Mouse (Mus musculus) heart, embryonic 15.5 days (tissue): Measurements from ENCODE around the gene Ina. TPM values are rescaled to one million over a fixed set of nuclear protein-coding genes. Genes with fewer than 3 reads are reported as not detected.

Experiments
- ATAC-seq: fragments of 200-750 bp; cut with Nextera tagmentation; replicated peaks from 2 replicates; pipeline ENCODE4 v1.8.0; 2017; ENCODE audit warnings: low read depth, moderate TSS enrichment; ENCODE audit not compliant: insufficient number of reproducible peaks, insufficient read depth, low FRiP score
- H3K27ac ChIP-seq: fragments of 300-500 bp; sonication (generic); 2 replicates; pipeline ENCODE4 v1.5.1; 2015; ENCODE audit warnings: mild to moderate bottlenecking, inconsistent platforms
- H3K27me3 ChIP-seq: fragments of 300-500 bp; sonication (generic); 2 replicates; pipeline ENCODE4 v1.6.1; 2015; ENCODE audit warnings: inconsistent platforms
- H3K36me3 ChIP-seq: fragments of 300-500 bp; sonication (generic); 2 replicates; pipeline ENCODE4 v1.6.1; 2015; ENCODE audit warnings: mild to moderate bottlenecking, inconsistent platforms
- H3K4me1 ChIP-seq: fragments of 300-500 bp; sonication (generic); replicated peaks from 2 replicates; pipeline ENCODE4 v1.6.1; 2015; ENCODE audit warnings: inconsistent platforms
- H3K4me2 ChIP-seq: fragments of 300-500 bp; sonication (generic); 2 replicates; pipeline ENCODE4 v1.6.1; 2015; ENCODE audit warnings: inconsistent platforms, mild to moderate bottlenecking, moderate library complexity
- H3K4me3 ChIP-seq: fragments of 300-500 bp; sonication (generic); 2 replicates; pipeline ENCODE4 v1.5.1; 2015; ENCODE audit warnings: mild to moderate bottlenecking, inconsistent platforms
- H3K9ac ChIP-seq: fragments of 300-500 bp; sonication (generic); 2 replicates; pipeline ENCODE4 v1.6.1; 2015; ENCODE audit warnings: mild to moderate bottlenecking, inconsistent platforms
- H3K9me3 ChIP-seq: fragments of 300-500 bp; sonication (generic); replicated peaks from 2 replicates; pipeline ENCODE4 v1.6.1; 2016; ENCODE audit warnings: inconsistent platforms
- WGBS: fragments of 180-500 bp; shearing (Covaris S2); methylation state at CpG from one replicate; pipeline ENCODE4 v1.1.7; 2015; ENCODE audit warnings: mixed read lengths; 5-methylcytosine and 5-hydroxymethylcytosine counted together
- polyA plus RNA-seq: library from polyadenylated mRNA; unstranded; fragments of >200 nt; fragmentation: Nextera tagmentation; extraction: Ambion mirVana; gene quantifications from 2 replicates; pipeline ENCODE4 v1.2.1, GENCODE M21; 2015

Ina gene
- polyA plus RNA-seq, 1 experiment from 2014 or later = 0.58 TPM

GRCm38 (mm10) chr19:47016487-47016886 is 2.0 kb downstream of the Ina start:
- ATAC-seq = no peak
- H3K27me3 ChIP-seq = peaks cover 71% of the 10 kb centered on the region

GRCm38 (mm10) chr19:47017831-47018230 is 3.3 kb downstream of the Ina start:
- Histone ChIP-seq H3K27me3 (peaks cover 59% of the 10 kb centered on the region), H3K4me3 (no peak overlapping the region), H3K9ac (no peak overlapping the region), H3K27ac (no peak overlapping the region), H3K4me2 (no peak overlapping the region), H3K4me1 (peaks cover 17% of the 10 kb centered on the region), H3K9me3 (no peaks in the 10 kb centered on the region), H3K36me3 (no peaks in the 10 kb centered on the region)
- ATAC-seq = no peak
- 13% methylated on average over 3 of the region's 3 CpGs for WGBS

More at GRCm38 (mm10) chr19:47016487-47016886, 2.0 kb downstream of the Ina start:
- under 1% methylated on average over 15 of the region's 15 CpGs for WGBS
- Histone ChIP-seq H3K27ac (no peak overlapping the region), H3K4me2 (no peak overlapping the region), H3K9me3 (no peaks in the 10 kb centered on the region), H3K4me3 (no peak overlapping the region), H3K4me1 (peaks cover 17% of the 10 kb centered on the region), H3K9ac (no peak overlapping the region), H3K36me3 (no peaks in the 10 kb centered on the region)

GRCm38 (mm10) chr19:47018330-47018729 is 3.8 kb downstream of the Ina start:
- Histone ChIP-seq H3K9me3 (no peaks in the 10 kb centered on the region), H3K27ac (no peak overlapping the region), H3K36me3 (no peaks in the 10 kb centered on the region), H3K4me2 (no peak overlapping the region), H3K4me1 (peaks cover 17% of the 10 kb centered on the region), H3K27me3 (peaks cover 59% of the 10 kb centered on the region), H3K4me3 (no peak overlapping the region), H3K9ac (no peak overlapping the region)
- no peak for ATAC-seq
- 46% methylated on average over 2 of the region's 2 CpGs for WGBS

- Histone ChIP-seq H3K9ac (no peak overlapping the region), H3K27ac (no peak overlapping the region), H3K9me3 (no peaks in the 10 kb centered on the region), H3K27me3 (peaks cover 49% of the 10 kb centered on the region), H3K4me3 (no peak overlapping the region), H3K4me2 (no peak overlapping the region), H3K36me3 (no peaks in the 10 kb centered on the region), H3K4me1 (peaks cover 15% of the 10 kb centered on the region)
- 31% methylated on average over 6 of the region's 6 CpGs for WGBS
- no peak for ATAC-seq
Measured at GRCm38 (mm10) chr19:47019326-47019725, 4.8 kb downstream of the Ina start.

- H3K4me1 ChIP-seq = 0 out of 2 replicates have a peak, but pooled peaks cover 2% of the 10 kb centered on the region
- H3K36me3 ChIP-seq = no peaks in the 10 kb centered on the region
- no peak for ATAC-seq
- H3K27ac ChIP-seq = no peak overlapping the region
- no peaks in the 10 kb centered on the region for H3K9me3 ChIP-seq
- WGBS = 70% methylated on average over 4 of the region's 4 CpGs
- peaks cover 24% of the 10 kb centered on the region for H3K27me3 ChIP-seq
- H3K9ac ChIP-seq = no peak overlapping the region
- no peak overlapping the region for H3K4me3 ChIP-seq
- H3K4me2 ChIP-seq = no peak overlapping the region
Measured at GRCm38 (mm10) chr19:47022709-47023108, 8.2 kb downstream of the Ina start.

GRCm38 (mm10) chr19:47023546-47023945 is 9.0 kb downstream of the Ina start:
- ATAC-seq = no peak
- 79% methylated on average over 13 of the region's 13 CpGs for WGBS
- no peak overlapping the region for H3K4me3 ChIP-seq

GRCm38 (mm10) chr19:47024954-47025353 is 10.5 kb downstream of the Ina start:
- WGBS = 48% methylated on average over 10 of the region's 10 CpGs
- 0 out of 2 replicates have a peak, but pooled peaks cover 2% of the 10 kb centered on the region for H3K4me1 ChIP-seq
- no peak overlapping the region for H3K4me3 ChIP-seq
- no peak overlapping the region for H3K9ac ChIP-seq
- H3K36me3 ChIP-seq = no peaks in the 10 kb centered on the region
- ATAC-seq = no peak
- H3K9me3 ChIP-seq = no peaks in the 10 kb centered on the region
- H3K27me3 ChIP-seq = peaks cover 7% of the 10 kb centered on the region
- H3K4me2 ChIP-seq = no peak overlapping the region
- H3K27ac ChIP-seq = no peak overlapping the region

More at GRCm38 (mm10) chr19:47023546-47023945, 9.0 kb downstream of the Ina start:
- 0 out of 2 replicates have a peak, but pooled peaks cover 2% of the 10 kb centered on the region for H3K4me1 ChIP-seq
- no peak overlapping the region for H3K4me2 ChIP-seq
- H3K36me3 ChIP-seq = no peaks in the 10 kb centered on the region
- H3K27me3 ChIP-seq = peaks cover 15% of the 10 kb centered on the region
- H3K9ac ChIP-seq = no peak overlapping the region
- H3K9me3 ChIP-seq = no peaks in the 10 kb centered on the region
- H3K27ac ChIP-seq = no peak overlapping the region

- 83% methylated on average over 4 of the region's 4 CpGs for WGBS
- no peak for ATAC-seq
- no peak overlapping the region for H3K27ac ChIP-seq
- no peak overlapping the region for H3K4me2 ChIP-seq
- H3K9ac ChIP-seq = no peak overlapping the region
- H3K27me3 ChIP-seq = peaks cover 7% of the 10 kb centered on the region
- no peak overlapping the region for H3K4me3 ChIP-seq
- no peaks in the 10 kb centered on the region for H3K9me3 ChIP-seq
- no peaks in the 10 kb centered on the region for H3K36me3 ChIP-seq
- H3K4me1 ChIP-seq = 0 out of 2 replicates have a peak, but pooled peaks cover 2% of the 10 kb centered on the region
Measured at GRCm38 (mm10) chr19:47026513-47026912, 12.0 kb downstream of the Ina start.

- Histone ChIP-seq H3K27ac (no peak overlapping the region), H3K36me3 (peaks cover 7% of the 10 kb centered on the region), H3K9me3 (no peaks in the 10 kb centered on the region), H3K4me1 (0 out of 2 replicates have a peak, but pooled peaks cover 1% of the 10 kb centered on the region), H3K4me3 (no peak overlapping the region), H3K27me3 (no peaks in the 10 kb centered on the region), H3K9ac (no peak overlapping the region), H3K4me2 (no peak overlapping the region)
- WGBS = 78% methylated on average over 9 of the region's 9 CpGs
- no peak for ATAC-seq
Measured at GRCm38 (mm10) chr19:47029796-47030195, 15.3 kb downstream of the Ina start.

GRCm38 (mm10) chr19:47031770-47032169 is 17.3 kb downstream of the Ina start:
- no peak overlapping the region for H3K4me2 ChIP-seq
- H3K9ac ChIP-seq = no peak overlapping the region
- WGBS = 89% methylated on average over 6 of the region's 6 CpGs
- H3K4me1 ChIP-seq = no peaks in the 10 kb centered on the region
- H3K4me3 ChIP-seq = no peak overlapping the region
- no peak overlapping the region for H3K27ac ChIP-seq
- H3K36me3 ChIP-seq = peaks cover 14% of the 10 kb centered on the region
- H3K27me3 ChIP-seq = no peaks in the 10 kb centered on the region
- H3K9me3 ChIP-seq = no peaks in the 10 kb centered on the region
- ATAC-seq = no peak

- Histone ChIP-seq H3K4me1 (no peaks in the 10 kb centered on the region), H3K9ac (no peak overlapping the region), H3K27me3 (no peaks in the 10 kb centered on the region), H3K27ac (no peak overlapping the region), H3K4me3 (no peak overlapping the region), H3K36me3 (peaks cover 39% of the 10 kb centered on the region), H3K4me2 (no peak overlapping the region), H3K9me3 (no peaks in the 10 kb centered on the region)
- ATAC-seq = no peak
- WGBS = 87% methylated on average over 4 of the region's 4 CpGs
Measured at GRCm38 (mm10) chr19:47034916-47035315, 20.4 kb downstream of the Ina start.

GRCm38 (mm10) chr19:47036596-47036995 is 22.1 kb downstream of the Ina start:
- Histone ChIP-seq H3K27ac (no peak overlapping the region), H3K9me3 (no peaks in the 10 kb centered on the region), H3K4me2 (no peak overlapping the region), H3K36me3 (peaks cover 39% of the 10 kb centered on the region), H3K4me3 (no peak overlapping the region), H3K4me1 (no peaks in the 10 kb centered on the region), H3K9ac (no peak overlapping the region), H3K27me3 (no peaks in the 10 kb centered on the region)
- WGBS = 87% methylated on average over 3 of the region's 3 CpGs
- ATAC-seq = no peak
